Mouse (Mus musculus) layer of hippocampus, postnatal 36 days (tissue): ENCODE measurements around the gene Rapgef5. TPM values are rescaled to one million over a fixed set of nuclear protein-coding genes. Genes with fewer than 3 reads are reported as not detected.

ENCODE experiments used
- DNase-seq, 2 experiments: peaks; one replicate each; pipeline ENCODE4 v3.0.0; 2022
- total RNA-seq, 2 experiments: library from RNA; stranded (reverse); gene quantifications; 2 replicates each; pipeline ENCODE4 v1.2.3; 2021

Rapgef5 gene
- total RNA-seq, 2 experiments from 2014 or later = 189 to 207 TPM

- DNase-seq = peak; percentile 38 to 46
Observed at GRCm38 (mm10) chr12:117533176-117534086, 17.2 kb downstream of the Rapgef5 start.

GRCm38 (mm10) chr12:117534087-117534751 is 17.9 kb downstream of the Rapgef5 start:
- DNase-seq = peak; percentile 48 to 50

- no peak for DNase-seq
Observed at GRCm38 (mm10) chr12:117540352-117540751, 24.1 kb downstream of the Rapgef5 start.

GRCm38 (mm10) chr12:117545277-117545676 is 29.0 kb downstream of the Rapgef5 start:
- no peak for DNase-seq

GRCm38 (mm10) chr12:117553353-117553752 is 37.1 kb downstream of the Rapgef5 start:
- DNase-seq = no peak

- no peak for DNase-seq
Observed at GRCm38 (mm10) chr12:117554612-117555063, 38.4 kb downstream of the Rapgef5 start.

GRCm38 (mm10) chr12:117560450-117560849 is 44.2 kb downstream of the Rapgef5 start:
- peak in 1 of 2 experiments; percentile 24 for DNase-seq

- DNase-seq = no peak
Observed at GRCm38 (mm10) chr12:117561411-117562059, 45.3 kb downstream of the Rapgef5 start.

- no peak for DNase-seq
Observed at GRCm38 (mm10) chr12:117562085-117562484, 45.8 kb downstream of the Rapgef5 start.

GRCm38 (mm10) chr12:117563859-117564258 is 47.6 kb downstream of the Rapgef5 start:
- DNase-seq = no peak

- DNase-seq = no peak
Observed at GRCm38 (mm10) chr12:117566298-117566697, 50.0 kb downstream of the Rapgef5 start.

- no peak for DNase-seq
Observed at GRCm38 (mm10) chr12:117569671-117570070, 53.4 kb downstream of the Rapgef5 start.

- no peak for DNase-seq
Observed at GRCm38 (mm10) chr12:117584256-117584655, 68.0 kb downstream of the Rapgef5 start.

- no peak for DNase-seq
Observed at GRCm38 (mm10) chr12:117585390-117585789, 69.1 kb downstream of the Rapgef5 start.

GRCm38 (mm10) chr12:117586124-117586523 is 69.8 kb downstream of the Rapgef5 start:
- peak; percentile 71 to 78 for DNase-seq

- no peak for DNase-seq
Observed at GRCm38 (mm10) chr12:117589186-117589585, 72.9 kb downstream of the Rapgef5 start.

GRCm38 (mm10) chr12:117592019-117592418 is 75.7 kb downstream of the Rapgef5 start:
- no peak for DNase-seq

- no peak for DNase-seq
Observed at GRCm38 (mm10) chr12:117592583-117592982, 76.3 kb downstream of the Rapgef5 start.

GRCm38 (mm10) chr12:117595179-117595578 is 78.9 kb downstream of the Rapgef5 start:
- DNase-seq = no peak

- no peak for DNase-seq
Observed at GRCm38 (mm10) chr12:117598190-117598589, 81.9 kb downstream of the Rapgef5 start.

GRCm38 (mm10) chr12:117605966-117606365 is 89.7 kb downstream of the Rapgef5 start:
- DNase-seq = no peak

- no peak for DNase-seq
Observed at GRCm38 (mm10) chr12:117612715-117613114, 96.4 kb downstream of the Rapgef5 start.

- no peak for DNase-seq
Observed at GRCm38 (mm10) chr12:117619523-117620023, 103.3 kb downstream of the Rapgef5 start.
